Mouse (Mus musculus): ENCODE results near the gene Cyp4x1.

GRCm38 (mm10) chr4:115075204-115075915 lies 58.7 kb downstream of the Cyp4x1 start:
- TF ChIP-seq CTCF (IDR thresholded peaks at IDR 0.05; ENCODE audit: low read depth, low read length) (no peak), POLR2A (IDR thresholded peaks at IDR 0.05; ENCODE audit: borderline replicate concordance, low read depth, low read length) (no peak)
